Mouse (Mus musculus): ENCODE measurements at regions not wholly inside any gene's neighbourhood (a gene's known extent, or its start where the extent isn't known, plus 50 kb on each side); places are given as distances from the start of the nearest gene placed in this dataset.

- no peak overlapping the region for H3K9ac ChIP-seq (ENCODE audit: low read length)
- WGBS: 88% methylated on average over 1 of the region's 1 CpGs
- no peak overlapping the region for H3K4me2 ChIP-seq (ENCODE audit: low read length)
- ATAC-seq (0 out of 2 replicates have a peak, but pooled peaks have one; percentile 34), DNase-seq (ENCODE audit: low spot score) (peak; percentile 6)
- H3K4me3 ChIP-seq (ENCODE audit: low read depth, low read length): no peak overlapping the region
- no peaks in the 10 kb centered on the region for H3K9me3 ChIP-seq (replicated peaks; ENCODE audit: control insufficient read depth, low read length)
- no peaks in the 10 kb centered on the region for H3K27me3 ChIP-seq (replicated peaks; ENCODE audit: control insufficient read depth, insufficient read depth, low read length)
- H3K4me1 ChIP-seq (ENCODE audit: control insufficient read depth, insufficient read depth, low read length): no peaks in the 10 kb centered on the region
- H3K27ac ChIP-seq (ENCODE audit: low read depth, low read length): no peak overlapping the region
- H3K36me3 ChIP-seq (ENCODE audit: control insufficient read depth, insufficient read depth, low read length): no peaks in the 10 kb centered on the region
Measured at GRCm38 (mm10) chr1:108339827-108340226, 750.0 kb downstream of the Serpinb8 start.

- no peak overlapping the region for H3K27ac ChIP-seq (ENCODE audit: low read depth, low read length)
- no peaks in the 10 kb centered on the region for H3K36me3 ChIP-seq (ENCODE audit: control insufficient read depth, insufficient read depth, low read length)
- no peaks in the 10 kb centered on the region for H3K4me1 ChIP-seq (ENCODE audit: control insufficient read depth, insufficient read depth, low read length)
- no peaks in the 10 kb centered on the region for H3K9me3 ChIP-seq (replicated peaks; ENCODE audit: control insufficient read depth, low read length)
- DNase-seq (ENCODE audit: low spot score): no peak
- no peak overlapping the region for H3K4me3 ChIP-seq (ENCODE audit: low read depth, low read length)
- no peak overlapping the region for H3K4me2 ChIP-seq (ENCODE audit: low read length)
- H3K9ac ChIP-seq (ENCODE audit: low read length): no peak overlapping the region
- ATAC-seq: no peak
- 79% methylated on average over 1 of the region's 1 CpGs for WGBS
- H3K27me3 ChIP-seq (replicated peaks; ENCODE audit: control insufficient read depth, insufficient read depth, low read length): no peaks in the 10 kb centered on the region
Measured at GRCm38 (mm10) chr1:108341352-108341751, 751.5 kb downstream of the Serpinb8 start.

- Histone ChIP-seq H3K27me3 (replicated peaks; ENCODE audit: control insufficient read depth, insufficient read depth, low read length) (no peaks in the 10 kb centered on the region), H3K4me1 (ENCODE audit: control insufficient read depth, insufficient read depth, low read length) (no peaks in the 10 kb centered on the region), H3K4me3 (ENCODE audit: low read depth, low read length) (no peak overlapping the region), H3K9ac (ENCODE audit: low read length) (no peak overlapping the region), H3K4me2 (ENCODE audit: low read length) (no peak overlapping the region), H3K27ac (ENCODE audit: low read depth, low read length) (no peak overlapping the region), H3K36me3 (ENCODE audit: control insufficient read depth, insufficient read depth, low read length) (no peaks in the 10 kb centered on the region), H3K9me3 (replicated peaks; ENCODE audit: control insufficient read depth, low read length) (no peaks in the 10 kb centered on the region)
- DNase-seq (ENCODE audit: low spot score) (peak; percentile 2), ATAC-seq (peak; percentile 46; the same call in 1 of the 2 replicates)
- 50% methylated on average over 2 of the region's 2 CpGs for WGBS
Measured at GRCm38 (mm10) chr1:108363788-108364187, 774.0 kb downstream of the Serpinb8 start.

GRCm38 (mm10) chr1:108369904-108370600 lies 780.2 kb downstream of the Serpinb8 start:
- H3K9me3 ChIP-seq (replicated peaks; ENCODE audit: control insufficient read depth, low read length): no peaks in the 10 kb centered on the region
- H3K27ac ChIP-seq (ENCODE audit: low read depth, low read length): no peak overlapping the region
- no peaks in the 10 kb centered on the region for H3K4me1 ChIP-seq (ENCODE audit: control insufficient read depth, insufficient read depth, low read length)
- ATAC-seq (no peak), DNase-seq (ENCODE audit: low spot score) (no peak)
- H3K27me3 ChIP-seq (replicated peaks; ENCODE audit: control insufficient read depth, insufficient read depth, low read length): no peaks in the 10 kb centered on the region
- 56% methylated on average over 3 of the region's 3 CpGs for WGBS
- H3K4me3 ChIP-seq (ENCODE audit: low read depth, low read length): no peak overlapping the region
- H3K9ac ChIP-seq (ENCODE audit: low read length): no peak overlapping the region
- no peaks in the 10 kb centered on the region for H3K36me3 ChIP-seq (ENCODE audit: control insufficient read depth, insufficient read depth, low read length)
- no peak overlapping the region for H3K4me2 ChIP-seq (ENCODE audit: low read length)

GRCm38 (mm10) chr1:108389930-108390329 lies 800.1 kb downstream of the Serpinb8 start:
- Histone ChIP-seq H3K27me3 (replicated peaks; ENCODE audit: control insufficient read depth, insufficient read depth, low read length) (no peaks in the 10 kb centered on the region), H3K4me2 (ENCODE audit: low read length) (no peak overlapping the region), H3K4me3 (ENCODE audit: low read depth, low read length) (no peak overlapping the region), H3K9ac (ENCODE audit: low read length) (no peak overlapping the region), H3K27ac (ENCODE audit: low read depth, low read length) (no peak overlapping the region), H3K9me3 (replicated peaks; ENCODE audit: control insufficient read depth, low read length) (no peaks in the 10 kb centered on the region), H3K36me3 (ENCODE audit: control insufficient read depth, insufficient read depth, low read length) (no peaks in the 10 kb centered on the region), H3K4me1 (ENCODE audit: control insufficient read depth, insufficient read depth, low read length) (no peaks in the 10 kb centered on the region)
- DNase-seq (ENCODE audit: low spot score) (no peak), ATAC-seq (no peak)

- Histone ChIP-seq H3K9me3 (replicated peaks; ENCODE audit: control insufficient read depth, low read length) (no peaks in the 10 kb centered on the region), H3K4me3 (ENCODE audit: low read depth, low read length) (no peak overlapping the region), H3K27me3 (replicated peaks; ENCODE audit: control insufficient read depth, insufficient read depth, low read length) (no peaks in the 10 kb centered on the region), H3K36me3 (ENCODE audit: control insufficient read depth, insufficient read depth, low read length) (no peaks in the 10 kb centered on the region), H3K4me2 (ENCODE audit: low read length) (no peak overlapping the region), H3K4me1 (ENCODE audit: control insufficient read depth, insufficient read depth, low read length) (no peaks in the 10 kb centered on the region), H3K9ac (ENCODE audit: low read length) (no peak overlapping the region), H3K27ac (ENCODE audit: low read depth, low read length) (no peak overlapping the region)
- no peak for DNase-seq (ENCODE audit: low spot score)
- WGBS: 90% methylated on average over 3 of the region's 3 CpGs
- no peak for ATAC-seq
Measured at GRCm38 (mm10) chr1:108390497-108390896, 800.7 kb downstream of the Serpinb8 start.

- H3K4me3 ChIP-seq (ENCODE audit: low read depth, low read length): no peak overlapping the region
- DNase-seq (ENCODE audit: low spot score): no peak
- H3K36me3 ChIP-seq (ENCODE audit: control insufficient read depth, insufficient read depth, low read length): no peaks in the 10 kb centered on the region
- no peak for ATAC-seq
- no peaks in the 10 kb centered on the region for H3K27me3 ChIP-seq (replicated peaks; ENCODE audit: control insufficient read depth, insufficient read depth, low read length)
- H3K4me2 ChIP-seq (ENCODE audit: low read length): no peak overlapping the region
- no peaks in the 10 kb centered on the region for H3K9me3 ChIP-seq (replicated peaks; ENCODE audit: control insufficient read depth, low read length)
- H3K9ac ChIP-seq (ENCODE audit: low read length): no peak overlapping the region
- H3K4me1 ChIP-seq (ENCODE audit: control insufficient read depth, insufficient read depth, low read length): no peaks in the 10 kb centered on the region
- H3K27ac ChIP-seq (ENCODE audit: low read depth, low read length): no peak overlapping the region
Measured at GRCm38 (mm10) chr1:108439845-108440244, 850.0 kb downstream of the Serpinb8 start.

- Histone ChIP-seq H3K9me3 (replicated peaks; ENCODE audit: control insufficient read depth, low read length) (no peaks in the 10 kb centered on the region), H3K9ac (ENCODE audit: low read length) (no peak overlapping the region), H3K27ac (ENCODE audit: low read depth, low read length) (no peak overlapping the region), H3K27me3 (replicated peaks; ENCODE audit: control insufficient read depth, insufficient read depth, low read length) (no peaks in the 10 kb centered on the region), H3K36me3 (ENCODE audit: control insufficient read depth, insufficient read depth, low read length) (no peaks in the 10 kb centered on the region), H3K4me3 (ENCODE audit: low read depth, low read length) (no peak overlapping the region), H3K4me2 (ENCODE audit: low read length) (no peak overlapping the region), H3K4me1 (ENCODE audit: control insufficient read depth, insufficient read depth, low read length) (no peaks in the 10 kb centered on the region)
- peak; percentile 0 for DNase-seq (ENCODE audit: low spot score)
- ATAC-seq: no peak
Measured at GRCm38 (mm10) chr1:108452776-108453175, 863.0 kb downstream of the Serpinb8 start.

- DNase-seq (ENCODE audit: low spot score) (no peak), ATAC-seq (no peak)
- Histone ChIP-seq H3K36me3 (ENCODE audit: control insufficient read depth, insufficient read depth, low read length) (no peaks in the 10 kb centered on the region), H3K4me1 (ENCODE audit: control insufficient read depth, insufficient read depth, low read length) (no peaks in the 10 kb centered on the region), H3K27ac (ENCODE audit: low read depth, low read length) (no peak overlapping the region), H3K4me2 (ENCODE audit: low read length) (no peak overlapping the region), H3K9me3 (replicated peaks; ENCODE audit: control insufficient read depth, low read length) (no peaks in the 10 kb centered on the region), H3K4me3 (ENCODE audit: low read depth, low read length) (no peak overlapping the region), H3K27me3 (replicated peaks; ENCODE audit: control insufficient read depth, insufficient read depth, low read length) (no peaks in the 10 kb centered on the region), H3K9ac (ENCODE audit: low read length) (no peak overlapping the region)
- 93% methylated on average over 2 of the region's 2 CpGs for WGBS
Measured at GRCm38 (mm10) chr1:108472031-108472430, 882.2 kb downstream of the Serpinb8 start.

Measured in forebrain, embryonic 14.5 days (tissue).